ENCODE assay signal across 9 mouse cellular contexts in genomic region chr8:120361301-120361700, GRCm38 (mm10).
DNase-seq lines count a peak whose midpoint lies in the region; ATAC-seq lines count a peak whose summit lies in the region.
"Had no signal": no experiment of that assay in that cellular context is flagged by ENCODE, and none has a peak within 500 bp of the region (broad histone marks: within the 10 kb centered on the region; RNA-seq: fewer than 3 reads in every experiment).

No protein-coding gene starts in this region.

- ATAC-seq in kidney, embryonic 14.5 days (ENCODE audit: low FRiP score, low TSS enrichment) = no peak
- ATAC-seq in forebrain, embryonic 13.5 days = peak; percentile 58; the same call in 1 of the 2 replicates

- no peaks in the 10 kb centered on the region for H3K9me3 ChIP-seq in kidney, embryonic 14.5 days (ENCODE audit: control insufficient read depth, low read length)
- no peaks in the 10 kb centered on the region for H3K9me3 ChIP-seq in forebrain, embryonic 13.5 days (replicated peaks)
- H3K9me3 ChIP-seq: midbrain, embryonic 12.5 days had no signal

- 91% methylated on average over 8 of the region's 8 CpGs for WGBS in kidney, embryonic 14.5 days
- WGBS in forebrain, embryonic 13.5 days = 58% methylated on average over 8 of the region's 8 CpGs

- H3K27ac ChIP-seq in kidney, embryonic 14.5 days (ENCODE audit: low read depth, low read length) = no peak overlapping the region
- H3K27ac ChIP-seq in forebrain, embryonic 13.5 days = peak overlapping the region; percentile 68
- H3K27ac ChIP-seq: midbrain, embryonic 12.5 days had no signal

- H3K4me3 ChIP-seq in kidney, embryonic 14.5 days (ENCODE audit: low read length) = no peak overlapping the region
- H3K4me3 ChIP-seq in forebrain, embryonic 13.5 days = no peak overlapping the region
- H3K4me3 ChIP-seq: midbrain, embryonic 12.5 days had no signal

- no peaks in the 10 kb centered on the region for H3K27me3 ChIP-seq in kidney, embryonic 14.5 days (ENCODE audit: control insufficient read depth, insufficient read depth, low read length)
- no peaks in the 10 kb centered on the region for H3K27me3 ChIP-seq in forebrain, embryonic 13.5 days

- H3K36me3 ChIP-seq in kidney, embryonic 14.5 days (ENCODE audit: control insufficient read depth, insufficient read depth, low read length) = peaks cover under 1% of the 10 kb centered on the region; the same call in 1 of the 2 replicates
- H3K36me3 ChIP-seq in forebrain, embryonic 13.5 days (ENCODE audit: poor library complexity, severe bottlenecking) = no peaks in the 10 kb centered on the region
- H3K36me3 ChIP-seq: midbrain, embryonic 12.5 days had no signal

- H3K9ac ChIP-seq in kidney, embryonic 14.5 days (ENCODE audit: low read depth, low read length) = no peak overlapping the region
- no peak overlapping the region for H3K9ac ChIP-seq in forebrain, embryonic 13.5 days
- H3K9ac ChIP-seq: midbrain, embryonic 12.5 days had no signal

- peaks cover 22% of the 10 kb centered on the region for H3K4me1 ChIP-seq in kidney, embryonic 14.5 days (ENCODE audit: control insufficient read depth, insufficient read depth, low read length)
- peaks cover 48% of the 10 kb centered on the region for H3K4me1 ChIP-seq in forebrain, embryonic 13.5 days

- peak; percentile 63 for DNase-seq in kidney, adult 11 months
- peak; percentile 91 for DNase-seq in brain, adult 2 months (ENCODE audit: low read depth, low spot score)
- DNase-seq in kidney, postnatal 25 days = peak; percentile 82 to 87
- DNase-seq in thymus, postnatal 10 days (ENCODE audit: low spot score in 2 of 2) = no peak
- DNase-seq in ovary, postnatal 36 days (ENCODE audit: low spot score) = no peak
- no peak for DNase-seq in spleen, adult 12 weeks (ENCODE audit: low spot score)

- no peak overlapping the region for H3K4me2 ChIP-seq in kidney, embryonic 14.5 days (replicated peaks; ENCODE audit: low read depth, low read length)
- no peak overlapping the region for H3K4me2 ChIP-seq in forebrain, embryonic 13.5 days
- H3K4me2 ChIP-seq: midbrain, embryonic 12.5 days had no signal

Comparison
In these comparisons a context has a peak if more than half of its experiments do, and no peak if none do; other contexts are left out.
1. DNase-seq: peak in kidney, adult 11 months (single experiment), brain, adult 2 months (single experiment) and kidney, postnatal 25 days (2 of 2); none in thymus, postnatal 10 days (0 of 2), ovary, postnatal 36 days (single experiment) and spleen, adult 12 weeks (single experiment).